Mouse (Mus musculus) lung, adult 2 months (tissue): Measurements from ENCODE around the gene Ets1.

ENCODE experiments used
- CTCF ChIP-seq: fragments of 200-500 bp; IDR thresholded peaks from 2 replicates; pipeline ENCODE4 v1.5.1; 2011; ENCODE audit warnings: mild to moderate bottlenecking, low read length, control low read depth; ENCODE audit not compliant: insufficient read depth
- POLR2A ChIP-seq: fragments of 200-500 bp; IDR thresholded peaks from 2 replicates; pipeline ENCODE4 v1.6.1; 2011; ENCODE audit warnings: low read depth, mild to moderate bottlenecking, control low read depth, low read length, borderline replicate concordance; ENCODE audit errors: extremely low read depth

DNA sequence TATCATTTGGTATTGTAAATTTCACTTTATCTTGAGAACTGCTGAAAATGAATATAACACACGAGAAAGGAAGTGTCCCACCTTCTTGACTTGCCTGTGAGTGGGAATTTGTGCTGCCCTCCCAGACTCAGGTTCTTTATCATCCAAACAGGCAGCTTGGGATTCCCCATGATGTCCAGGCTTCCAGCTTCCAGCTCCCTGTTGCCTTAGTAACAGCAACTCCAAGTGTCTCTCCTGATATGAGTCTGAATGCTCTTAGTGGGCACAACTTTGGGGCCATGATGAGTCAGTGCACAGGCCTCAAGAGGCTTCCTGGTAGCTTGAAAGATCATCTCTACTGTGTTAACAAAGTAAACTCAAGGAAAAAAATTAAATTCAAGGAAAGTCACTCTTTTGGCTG, 142.8 kb downstream of the Ets1 start:
- TF ChIP-seq POLR2A (no peak), CTCF (no peak)
